In genomic region chr5:151705226-151705625, GRCm38 (mm10) we compare ENCODE assay signal across 10 mouse cellular contexts.
"Had no signal": no experiment of that assay in that cellular context is flagged by ENCODE, and none has a peak within 500 bp of the region (broad histone marks: within the 10 kb centered on the region; RNA-seq: fewer than 3 reads in every experiment).

No protein-coding gene starts in this region.

- DNase-seq: kidney, adult 2 months; kidney, postnatal 36 days; lung, adult 2 months; midbrain, embryonic 14.5 days; thymus, postnatal 36 days had no signal

- H3K27ac ChIP-seq: kidney, embryonic 15.5 days; layer of hippocampus, adult 2 months; limb, embryonic 10.5 days; liver, embryonic 15.5 days; neural tube, embryonic 12.5 days had no signal

- H3K4me3 ChIP-seq: kidney, embryonic 15.5 days; layer of hippocampus, adult 2 months; limb, embryonic 10.5 days; liver, embryonic 15.5 days; neural tube, embryonic 12.5 days had no signal
